Mouse (Mus musculus): ENCODE results near the gene Arnt. TPM values are rescaled to one million over a fixed set of nuclear protein-coding genes. Genes with fewer than 3 reads are reported as not detected.

The Arnt gene
- 14.2 and 15.3 TPM in 2 replicates for polyA plus RNA-seq (2015; fragmentation: Nextera tagmentation; extraction: Ambion mirVana)

DNA sequence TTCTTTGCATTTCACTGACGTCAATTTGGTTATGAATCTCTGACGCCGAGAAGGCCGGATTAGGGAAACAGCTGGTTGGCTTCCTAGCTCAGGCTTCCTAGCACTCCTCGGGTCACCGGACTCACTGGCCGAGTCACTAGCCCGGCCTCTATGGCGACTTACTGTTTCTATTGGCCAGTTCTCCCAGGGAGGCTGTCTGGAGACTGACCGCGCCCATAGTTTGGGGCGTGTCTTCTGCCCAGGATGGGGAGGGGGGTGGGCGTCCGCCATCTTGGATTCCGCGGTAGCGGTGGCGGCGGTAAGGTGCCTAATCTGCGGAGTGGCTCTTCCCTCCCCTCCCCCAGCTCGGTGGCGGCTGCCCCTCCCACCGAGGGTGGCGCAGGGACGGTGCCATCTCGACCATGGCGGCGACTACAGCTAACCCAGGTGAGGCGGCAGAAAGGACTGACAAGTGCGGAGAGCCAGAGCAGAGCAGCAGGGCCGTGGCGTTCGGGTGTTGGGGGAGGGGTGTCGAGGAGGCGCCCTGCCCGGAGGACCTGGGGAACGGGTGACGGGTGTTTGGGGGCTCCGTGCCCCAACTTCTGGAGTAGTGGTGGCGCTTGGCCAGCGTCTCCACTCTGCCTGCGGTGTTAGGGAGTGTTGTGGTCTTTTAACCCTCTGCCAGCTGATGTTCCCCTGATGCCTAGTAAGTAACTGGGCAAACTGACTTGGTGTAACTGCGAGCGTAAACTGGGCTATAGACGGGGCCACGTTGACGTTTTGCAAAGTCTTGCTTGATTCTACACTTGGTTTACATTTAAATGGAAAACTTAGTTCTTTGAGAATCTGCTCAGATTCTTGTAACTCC is at the start of gene Arnt:
TSS of gene Arnt (plus strand) at position 253 of the 847 bp plus-strand sequence.
- no peaks in the 10 kb centered on the region for H3K27me3 ChIP-seq (ENCODE audit: control insufficient read depth, insufficient read depth, low read length)
- H3K27ac ChIP-seq (replicated peaks) = peak within 1 kb of the TSS; percentile 90
- H3K4me1 ChIP-seq (replicated peaks; ENCODE audit: control insufficient read depth, insufficient read depth) = no peaks in the 10 kb centered on the region
- peak; percentile 100 for ATAC-seq (ENCODE audit: low FRiP score, low TSS enrichment)
- peak within 1 kb of the TSS; percentile 56 for H3K4me2 ChIP-seq (replicated peaks; ENCODE audit: low read depth)
- WGBS = under 1% methylated on average over 47 of the region's 47 CpGs
- H3K4me3 ChIP-seq (ENCODE audit: low read depth, low read length) = peak within 1 kb of the TSS; percentile 92
- TF ChIP-seq EP300 (optimal IDR thresholded peaks at IDR 0.05) = no peak
- TF ChIP-seq CTCF (IDR thresholded peaks at IDR 0.05; ENCODE audit: low read depth) = peak; percentile 23; the same call in 1 of the 2 replicates
- peak within 1 kb of the TSS; percentile 91 for H3K9ac ChIP-seq (ENCODE audit: low read length)
- no peaks in the 10 kb centered on the region for H3K9me3 ChIP-seq (ENCODE audit: control insufficient read depth, low read length)
- H3K36me3 ChIP-seq (ENCODE audit: control insufficient read depth, insufficient read depth, low read length) = 0 out of 2 replicates have a peak, but pooled peaks cover 6% of the 10 kb centered on the region
- DNase-seq (ENCODE audit: low spot score) = peak; percentile 97

DNA sequence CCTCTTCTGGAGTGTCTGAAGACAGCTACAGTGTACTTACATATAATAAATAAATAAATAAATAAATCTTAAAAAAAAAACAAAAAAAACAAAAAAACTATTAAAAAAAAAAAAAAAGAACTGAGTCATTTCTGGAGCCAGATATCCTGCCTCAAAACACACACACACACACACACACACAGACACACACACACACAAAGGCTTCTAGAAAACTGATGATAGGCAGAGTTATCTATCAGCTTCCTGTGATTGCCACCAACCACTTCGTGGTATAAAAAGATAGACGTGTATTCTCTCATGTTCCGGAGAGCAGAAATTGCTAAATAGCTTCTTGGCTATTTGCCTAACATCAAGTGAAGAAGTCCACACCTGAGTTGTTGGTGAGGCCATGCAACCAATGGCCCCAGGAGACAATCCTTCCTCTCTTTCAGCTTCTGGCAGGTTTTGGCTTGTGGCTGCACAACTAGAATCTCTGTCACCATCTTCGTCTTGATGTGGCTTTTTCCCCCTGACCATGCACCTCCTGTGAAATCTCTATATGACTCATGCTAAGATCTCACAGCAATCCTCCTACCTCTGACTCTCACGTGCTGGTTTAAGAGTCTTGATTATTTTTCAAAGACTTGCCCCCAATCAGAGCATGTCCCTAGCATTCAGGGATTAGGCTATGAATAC is 48.6 kb upstream of the Arnt start:
- Histone ChIP-seq H3K9ac (ENCODE audit: low read length) (no peak overlapping the region), H3K4me2 (replicated peaks; ENCODE audit: low read depth) (no peak overlapping the region), H3K36me3 (ENCODE audit: control insufficient read depth, insufficient read depth, low read length) (no peaks in the 10 kb centered on the region), H3K4me3 (ENCODE audit: low read depth, low read length) (no peak overlapping the region), H3K27ac (replicated peaks) (no peak overlapping the region), H3K9me3 (ENCODE audit: control insufficient read depth, low read length) (no peaks in the 10 kb centered on the region), H3K4me1 (replicated peaks; ENCODE audit: control insufficient read depth, insufficient read depth) (no peaks in the 10 kb centered on the region), H3K27me3 (ENCODE audit: control insufficient read depth, insufficient read depth, low read length) (no peaks in the 10 kb centered on the region)
- no peak for DNase-seq (ENCODE audit: low spot score)
- WGBS = 66% methylated on average over 5 of the region's 5 CpGs
- TF ChIP-seq EP300 (optimal IDR thresholded peaks at IDR 0.05) (no peak), CTCF (IDR thresholded peaks at IDR 0.05; ENCODE audit: low read depth) (no peak)
- ATAC-seq (ENCODE audit: low FRiP score, low TSS enrichment) = no peak

DNA sequence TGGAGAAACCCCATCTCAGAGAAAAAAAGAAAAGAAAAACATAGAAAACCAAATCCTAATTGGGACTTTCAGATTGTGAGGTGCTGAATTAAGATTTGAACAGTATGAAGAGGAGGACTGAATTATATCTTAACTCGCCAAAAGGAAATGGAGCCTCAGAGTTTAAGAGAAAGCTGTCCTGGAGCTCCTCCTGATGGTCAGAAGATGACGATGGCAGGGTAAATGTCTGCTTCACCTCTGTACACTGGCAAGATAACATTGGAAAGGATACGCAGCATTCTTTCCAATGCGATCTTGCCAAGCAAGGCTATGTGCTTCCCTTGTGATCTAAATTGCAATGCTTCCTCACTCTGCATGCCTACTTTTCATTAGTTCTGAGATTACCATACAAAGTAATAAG is 39.8 kb upstream of the Arnt start:
- no peaks in the 10 kb centered on the region for H3K4me1 ChIP-seq (replicated peaks; ENCODE audit: control insufficient read depth, insufficient read depth)
- no peak for DNase-seq (ENCODE audit: low spot score)
- 83% methylated on average over 4 of the region's 4 CpGs for WGBS
- no peak overlapping the region for H3K4me3 ChIP-seq (ENCODE audit: low read depth, low read length)
- peaks cover 3% of the 10 kb centered on the region; the same call in 1 of the 2 replicates for H3K9me3 ChIP-seq (ENCODE audit: control insufficient read depth, low read length)
- no peak overlapping the region for H3K9ac ChIP-seq (ENCODE audit: low read length)
- TF ChIP-seq EP300 (optimal IDR thresholded peaks at IDR 0.05) (no peak), CTCF (IDR thresholded peaks at IDR 0.05; ENCODE audit: low read depth) (peak; percentile 64)
- H3K36me3 ChIP-seq (ENCODE audit: control insufficient read depth, insufficient read depth, low read length) = no peaks in the 10 kb centered on the region
- H3K27ac ChIP-seq (replicated peaks) = no peak overlapping the region
- H3K27me3 ChIP-seq (ENCODE audit: control insufficient read depth, insufficient read depth, low read length) = no peaks in the 10 kb centered on the region
- ATAC-seq (ENCODE audit: low FRiP score, low TSS enrichment) = no peak
- no peak overlapping the region for H3K4me2 ChIP-seq (replicated peaks; ENCODE audit: low read depth)

- 79% methylated on average over 3 of the region's 3 CpGs for WGBS
Observed at GRCm38 (mm10) chr3:95402741-95403140, 31.4 kb upstream of the Arnt start, which contains the start of gene 4930558C23Rik. Gene 4930558C23Rik (minus strand): TSS chr3:95402841.

GRCm38 (mm10) chr3:95407728-95408127 is 26.5 kb upstream of the Arnt start:
- Histone ChIP-seq H3K27me3 (ENCODE audit: control insufficient read depth, insufficient read depth, low read length) (no peaks in the 10 kb centered on the region), H3K4me3 (ENCODE audit: low read depth, low read length) (no peak overlapping the region), H3K27ac (replicated peaks) (no peak overlapping the region), H3K9me3 (ENCODE audit: control insufficient read depth, low read length) (no peaks in the 10 kb centered on the region), H3K9ac (ENCODE audit: low read length) (no peak overlapping the region), H3K4me2 (replicated peaks; ENCODE audit: low read depth) (no peak overlapping the region), H3K36me3 (ENCODE audit: control insufficient read depth, insufficient read depth, low read length) (no peaks in the 10 kb centered on the region), H3K4me1 (replicated peaks; ENCODE audit: control insufficient read depth, insufficient read depth) (no peaks in the 10 kb centered on the region)
- TF ChIP-seq EP300 (optimal IDR thresholded peaks at IDR 0.05) (no peak), CTCF (IDR thresholded peaks at IDR 0.05; ENCODE audit: low read depth) (no peak)
- ATAC-seq (ENCODE audit: low FRiP score, low TSS enrichment) = no peak
- DNase-seq (ENCODE audit: low spot score) = no peak
- 72% methylated on average over 1 of the region's 1 CpGs for WGBS

More at GRCm38 (mm10) chr3:95402741-95403140, 31.4 kb upstream of the Arnt start, which contains the start of gene 4930558C23Rik:
- DNase-seq (ENCODE audit: low spot score) (no peak), ATAC-seq (ENCODE audit: low FRiP score, low TSS enrichment) (no peak)
- H3K27ac ChIP-seq (replicated peaks) = no peak within 1 kb of the TSS
- TF ChIP-seq CTCF (IDR thresholded peaks at IDR 0.05; ENCODE audit: low read depth) = no peak
- no peak for TF ChIP-seq EP300 (optimal IDR thresholded peaks at IDR 0.05)
- no peaks in the 10 kb centered on the region for H3K4me1 ChIP-seq (replicated peaks; ENCODE audit: control insufficient read depth, insufficient read depth)
- no peak within 1 kb of the TSS for H3K9ac ChIP-seq (ENCODE audit: low read length)
- H3K4me3 ChIP-seq (ENCODE audit: low read depth, low read length) = no peak within 1 kb of the TSS
- H3K36me3 ChIP-seq (ENCODE audit: control insufficient read depth, insufficient read depth, low read length) = no peaks in the 10 kb centered on the region
- H3K9me3 ChIP-seq (ENCODE audit: control insufficient read depth, low read length) = no peaks in the 10 kb centered on the region
- H3K27me3 ChIP-seq (ENCODE audit: control insufficient read depth, insufficient read depth, low read length) = no peaks in the 10 kb centered on the region
- no peak within 1 kb of the TSS for H3K4me2 ChIP-seq (replicated peaks; ENCODE audit: low read depth)
